Mouse (Mus musculus): ENCODE measurements around the gene Ap1g2. TPM values are rescaled to one million over a fixed set of nuclear protein-coding genes. Genes with fewer than 3 reads are reported as not detected.

Gene Ap1g2
- polyA plus RNA-seq, 1 experiment from 2014 or later: 28.7 TPM

DNA sequence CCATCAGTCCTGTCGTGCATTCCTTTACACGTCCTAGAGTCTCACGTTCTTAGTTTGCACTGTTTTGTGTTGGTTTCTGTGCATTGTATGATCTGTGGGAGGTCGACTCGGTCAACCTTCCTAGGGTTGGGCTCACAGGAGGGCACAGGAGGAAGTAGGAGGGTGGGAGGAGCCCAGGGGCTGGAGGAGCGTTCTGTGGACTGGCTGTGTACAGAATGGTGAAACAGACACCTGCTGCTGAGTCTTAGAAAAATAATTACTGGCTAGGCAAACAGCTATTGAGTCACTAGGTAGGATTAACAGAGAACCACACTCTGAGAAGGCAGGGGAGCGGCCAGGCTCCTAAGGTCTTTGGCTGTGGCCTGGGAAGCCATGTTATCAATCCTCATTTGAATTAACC lies 32.9 kb upstream of the Ap1g2 start:
- ATAC-seq (ENCODE audit: insufficient number of reproducible peaks, insufficient read depth, low FRiP score, low read depth): peak; percentile 77
- 41% methylated on average over 7 of the region's 7 CpGs for WGBS

DNA sequence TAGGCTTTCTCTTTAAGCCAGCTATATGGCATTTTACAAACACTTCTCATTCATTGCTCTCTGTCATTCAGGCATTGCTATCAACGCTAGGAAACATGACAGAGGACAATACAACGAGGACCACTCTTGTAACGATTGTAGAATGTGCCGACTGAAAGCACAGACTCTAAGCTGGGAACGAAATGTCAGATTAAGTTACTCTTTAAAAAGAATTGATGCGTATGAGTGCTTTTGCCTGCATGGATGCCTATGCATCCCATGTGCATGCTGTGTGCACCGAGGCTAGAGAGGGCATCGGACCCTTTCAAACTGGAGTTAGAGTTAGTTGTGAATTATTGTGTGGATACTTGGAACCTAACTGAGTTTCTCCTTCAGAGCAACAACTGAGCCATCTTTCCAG lies 29.3 kb upstream of the Ap1g2 start:
- Histone ChIP-seq H3K36me3 (ENCODE audit: control insufficient read depth, insufficient read depth, low read length) (no peaks in the 10 kb centered on the region), H3K9ac (replicated peaks; ENCODE audit: low read depth, low read length) (no peak overlapping the region), H3K27me3 (ENCODE audit: control insufficient read depth, insufficient read depth, low read length) (no peaks in the 10 kb centered on the region), H3K4me2 (replicated peaks; ENCODE audit: low read depth, low read length) (no peak overlapping the region), H3K4me3 (ENCODE audit: low read depth, low read length) (no peak overlapping the region), H3K9me3 (ENCODE audit: control insufficient read depth, low read depth, low read length) (no peaks in the 10 kb centered on the region), H3K27ac (ENCODE audit: low read length) (no peak overlapping the region), H3K4me1 (ENCODE audit: control insufficient read depth, insufficient read depth, low read length) (no peaks in the 10 kb centered on the region)
- 75% methylated on average over 8 of the region's 8 CpGs for WGBS
- ATAC-seq (ENCODE audit: insufficient number of reproducible peaks, insufficient read depth, low FRiP score, low read depth): no peak

More for the DNA sequence above, 32.9 kb upstream of the Ap1g2 start:
- Histone ChIP-seq H3K4me2 (replicated peaks; ENCODE audit: low read depth, low read length) (no peak overlapping the region), H3K9me3 (ENCODE audit: control insufficient read depth, low read depth, low read length) (no peaks in the 10 kb centered on the region), H3K36me3 (ENCODE audit: control insufficient read depth, insufficient read depth, low read length) (no peaks in the 10 kb centered on the region), H3K27ac (ENCODE audit: low read length) (peak overlapping the region; percentile 63; the same call in 1 of the 2 replicates), H3K27me3 (ENCODE audit: control insufficient read depth, insufficient read depth, low read length) (no peaks in the 10 kb centered on the region), H3K4me1 (ENCODE audit: control insufficient read depth, insufficient read depth, low read length) (no peaks in the 10 kb centered on the region), H3K4me3 (ENCODE audit: low read depth, low read length) (no peak overlapping the region), H3K9ac (replicated peaks; ENCODE audit: low read depth, low read length) (no peak overlapping the region)

DNA sequence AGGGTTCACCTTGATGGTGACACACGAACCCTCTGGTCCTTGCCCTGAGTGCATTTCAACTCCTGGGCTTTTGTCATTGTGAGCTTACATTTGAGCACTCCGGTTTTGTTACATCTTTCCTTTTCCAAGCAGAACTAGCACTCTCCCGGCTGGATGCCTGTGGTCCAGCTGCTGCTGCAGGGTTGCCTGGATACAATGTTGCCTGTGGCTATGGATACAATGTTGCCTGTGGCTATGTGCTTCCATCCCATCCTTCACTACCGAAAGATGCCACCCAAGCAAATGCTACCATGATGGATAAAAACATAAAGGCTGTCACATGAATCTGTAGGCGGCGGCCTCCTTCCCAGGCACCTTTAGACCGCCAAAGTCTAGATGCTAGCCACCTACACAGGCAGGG lies 20.1 kb upstream of the Ap1g2 start:
- H3K4me3 ChIP-seq (ENCODE audit: low read depth, low read length): no peak overlapping the region
- no peak for ATAC-seq (ENCODE audit: insufficient number of reproducible peaks, insufficient read depth, low FRiP score, low read depth)
- H3K9me3 ChIP-seq (ENCODE audit: control insufficient read depth, low read depth, low read length): no peaks in the 10 kb centered on the region
- WGBS: 79% methylated on average over 7 of the region's 7 CpGs
- H3K27ac ChIP-seq (ENCODE audit: low read length): no peak overlapping the region
- H3K4me1 ChIP-seq (ENCODE audit: control insufficient read depth, insufficient read depth, low read length): no peaks in the 10 kb centered on the region; the same call in 1 of the 2 replicates
- no peak overlapping the region for H3K4me2 ChIP-seq (replicated peaks; ENCODE audit: low read depth, low read length)
- H3K9ac ChIP-seq (replicated peaks; ENCODE audit: low read depth, low read length): no peak overlapping the region
- no peaks in the 10 kb centered on the region for H3K36me3 ChIP-seq (ENCODE audit: control insufficient read depth, insufficient read depth, low read length)
- H3K27me3 ChIP-seq (ENCODE audit: control insufficient read depth, insufficient read depth, low read length): no peaks in the 10 kb centered on the region

DNA sequence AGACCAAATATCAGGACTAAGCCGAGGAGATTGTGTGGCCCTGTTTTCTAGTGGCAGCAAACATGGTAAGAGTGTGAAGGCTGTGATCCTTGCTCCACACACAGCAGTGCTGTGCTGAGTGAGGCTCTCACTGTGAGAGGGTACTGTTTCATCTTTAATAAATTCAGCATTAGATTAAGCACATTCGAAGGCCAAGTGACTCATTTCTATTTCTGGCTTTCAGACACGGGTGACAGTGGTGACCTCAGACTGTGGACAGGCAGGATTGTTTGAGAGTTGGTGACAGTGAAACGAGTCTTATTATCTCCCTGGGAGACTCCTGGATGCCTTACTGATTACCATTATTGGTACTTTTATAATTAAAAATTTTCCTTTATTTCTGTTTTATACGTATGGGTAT lies 19.3 kb upstream of the Ap1g2 start:
- Histone ChIP-seq H3K36me3 (ENCODE audit: control insufficient read depth, insufficient read depth, low read length) (no peaks in the 10 kb centered on the region), H3K4me1 (ENCODE audit: control insufficient read depth, insufficient read depth, low read length) (no peaks in the 10 kb centered on the region; the same call in 1 of the 2 replicates), H3K9ac (replicated peaks; ENCODE audit: low read depth, low read length) (no peak overlapping the region), H3K4me3 (ENCODE audit: low read depth, low read length) (no peak overlapping the region), H3K27ac (ENCODE audit: low read length) (no peak overlapping the region), H3K4me2 (replicated peaks; ENCODE audit: low read depth, low read length) (no peak overlapping the region), H3K27me3 (ENCODE audit: control insufficient read depth, insufficient read depth, low read length) (no peaks in the 10 kb centered on the region), H3K9me3 (ENCODE audit: control insufficient read depth, low read depth, low read length) (no peaks in the 10 kb centered on the region)
- no peak for ATAC-seq (ENCODE audit: insufficient number of reproducible peaks, insufficient read depth, low FRiP score, low read depth)
- WGBS: 84% methylated on average over 5 of the region's 5 CpGs

DNA sequence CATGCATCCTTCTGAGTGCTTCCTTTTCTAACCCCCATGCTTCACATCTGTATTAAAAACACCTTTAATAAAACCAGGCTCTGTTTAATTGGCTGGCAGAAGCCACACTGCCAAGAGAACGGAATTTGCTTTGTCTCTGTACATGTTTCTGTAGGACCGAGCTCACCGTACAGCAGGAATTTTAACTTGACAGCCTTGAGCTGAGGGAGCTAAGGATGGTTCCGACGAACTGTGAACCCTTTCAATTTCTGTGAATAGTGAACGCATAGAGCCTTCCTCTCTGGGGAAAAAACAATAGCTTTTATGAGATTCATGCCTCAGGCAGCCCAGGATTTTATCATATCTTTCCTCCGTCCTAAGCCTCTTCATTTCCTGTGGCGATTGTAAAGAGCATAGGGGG lies 16.0 kb upstream of the Ap1g2 start:
- ATAC-seq (ENCODE audit: insufficient number of reproducible peaks, insufficient read depth, low FRiP score, low read depth): no peak
- Histone ChIP-seq H3K9ac (replicated peaks; ENCODE audit: low read depth, low read length) (no peak overlapping the region), H3K4me1 (ENCODE audit: control insufficient read depth, insufficient read depth, low read length) (no peaks in the 10 kb centered on the region; the same call in 1 of the 2 replicates), H3K27me3 (ENCODE audit: control insufficient read depth, insufficient read depth, low read length) (no peaks in the 10 kb centered on the region), H3K4me2 (replicated peaks; ENCODE audit: low read depth, low read length) (peak overlapping the region; percentile 17; the same call in 1 of the 2 replicates), H3K36me3 (ENCODE audit: control insufficient read depth, insufficient read depth, low read length) (no peaks in the 10 kb centered on the region), H3K4me3 (ENCODE audit: low read depth, low read length) (no peak overlapping the region), H3K27ac (ENCODE audit: low read length) (no peak overlapping the region), H3K9me3 (ENCODE audit: control insufficient read depth, low read depth, low read length) (no peaks in the 10 kb centered on the region)
- WGBS: 37% methylated on average over 8 of the region's 8 CpGs

DNA sequence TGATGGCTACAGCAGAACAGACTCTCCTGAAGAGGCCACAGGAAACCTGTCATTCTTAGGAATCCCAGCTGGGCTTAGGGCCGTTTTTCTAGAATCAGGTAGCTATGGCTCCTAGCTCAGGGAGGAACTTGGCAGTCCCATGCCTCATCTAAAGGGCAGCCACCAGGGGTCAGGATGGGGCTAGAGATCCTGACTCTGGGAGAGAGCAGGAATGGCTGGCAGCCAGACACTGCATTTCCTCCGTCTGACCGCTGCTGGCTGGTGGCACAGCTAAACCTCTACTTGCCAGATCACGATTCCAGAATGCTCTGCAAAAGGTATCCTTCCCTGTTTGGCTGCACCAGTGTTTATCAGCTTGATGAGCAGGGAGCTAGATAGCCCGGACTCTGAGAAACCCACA lies 15.6 kb upstream of the Ap1g2 start:
- Histone ChIP-seq H3K36me3 (ENCODE audit: control insufficient read depth, insufficient read depth, low read length) (no peaks in the 10 kb centered on the region), H3K4me3 (ENCODE audit: low read depth, low read length) (no peak overlapping the region), H3K27me3 (ENCODE audit: control insufficient read depth, insufficient read depth, low read length) (no peaks in the 10 kb centered on the region), H3K4me2 (replicated peaks; ENCODE audit: low read depth, low read length) (peak overlapping the region; percentile 17; the same call in 1 of the 2 replicates), H3K27ac (ENCODE audit: low read length) (no peak overlapping the region), H3K4me1 (ENCODE audit: control insufficient read depth, insufficient read depth, low read length) (peaks cover under 1% of the 10 kb centered on the region; the same call in 1 of the 2 replicates), H3K9me3 (ENCODE audit: control insufficient read depth, low read depth, low read length) (no peaks in the 10 kb centered on the region), H3K9ac (replicated peaks; ENCODE audit: low read depth, low read length) (no peak overlapping the region)
- 3% methylated on average over 5 of the region's 5 CpGs for WGBS
- ATAC-seq (ENCODE audit: insufficient number of reproducible peaks, insufficient read depth, low FRiP score, low read depth): peak; percentile 88

DNA sequence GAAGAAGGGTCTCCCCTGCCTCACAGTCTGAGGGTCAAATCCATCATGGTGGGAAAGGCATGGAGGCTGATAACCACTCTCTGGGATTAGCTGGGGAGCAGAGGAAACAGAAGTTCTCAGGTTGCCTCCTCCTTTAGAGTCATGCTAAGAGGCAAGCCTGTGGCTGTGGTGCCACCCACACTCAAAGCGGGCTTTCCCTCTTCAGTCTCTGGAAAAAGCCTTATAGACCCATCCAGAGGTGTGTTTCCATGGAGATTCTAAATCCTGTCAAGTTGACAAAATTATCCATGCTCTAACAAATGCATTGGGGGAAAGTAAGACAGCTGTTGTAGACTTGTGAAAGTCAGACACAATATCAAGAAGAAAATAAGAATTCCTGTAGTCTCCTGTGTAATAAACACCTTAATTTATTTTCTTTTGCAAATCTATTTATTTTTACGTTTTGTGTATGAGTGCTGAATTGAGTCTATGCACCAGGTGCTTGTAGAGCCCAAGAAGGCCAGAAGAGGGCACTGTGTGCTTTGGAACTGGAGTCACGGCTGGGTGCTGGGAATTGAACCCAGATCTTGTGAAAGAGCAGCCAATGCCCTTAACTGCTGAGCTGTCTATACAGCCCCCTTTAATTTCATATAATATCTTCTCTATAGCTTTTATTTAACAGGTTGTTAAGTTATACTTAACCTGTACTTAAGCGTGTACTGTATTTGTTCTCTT lies 13.2 kb upstream of the Ap1g2 start:
- H3K9ac ChIP-seq (replicated peaks; ENCODE audit: low read depth, low read length): no peak overlapping the region
- 71% methylated on average over 4 of the region's 4 CpGs for WGBS
- H3K36me3 ChIP-seq (ENCODE audit: control insufficient read depth, insufficient read depth, low read length): no peaks in the 10 kb centered on the region

DNA sequence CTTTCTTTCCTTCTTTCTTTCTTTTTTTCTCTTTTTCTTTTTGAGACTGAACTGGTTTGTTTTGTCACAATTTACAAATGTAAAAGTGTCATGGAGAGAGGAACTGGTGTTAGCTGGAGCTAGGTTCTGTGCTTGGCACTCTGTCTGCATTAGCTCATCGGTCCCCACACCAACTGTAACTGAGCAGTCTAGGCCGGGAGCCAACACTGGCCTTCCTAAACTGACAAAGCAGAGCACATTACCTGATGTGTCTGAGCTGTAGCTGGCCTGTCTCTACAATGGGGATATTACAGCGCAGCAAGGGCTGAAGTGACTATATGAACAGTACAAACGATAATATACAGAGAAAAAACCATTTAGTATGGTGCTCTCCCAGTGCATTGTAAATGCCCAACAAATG lies 12.5 kb upstream of the Ap1g2 start:
- H3K27me3 ChIP-seq (ENCODE audit: control insufficient read depth, insufficient read depth, low read length): peaks cover 5% of the 10 kb centered on the region
- no peak overlapping the region for H3K4me3 ChIP-seq (ENCODE audit: low read depth, low read length)
- WGBS: 84% methylated on average over 4 of the region's 4 CpGs
- no peak overlapping the region for H3K9ac ChIP-seq (replicated peaks; ENCODE audit: low read depth, low read length)
- H3K4me1 ChIP-seq (ENCODE audit: control insufficient read depth, insufficient read depth, low read length): peaks cover 15% of the 10 kb centered on the region; the same call in 1 of the 2 replicates
- no peak overlapping the region for H3K27ac ChIP-seq (ENCODE audit: low read length)
- no peaks in the 10 kb centered on the region for H3K36me3 ChIP-seq (ENCODE audit: control insufficient read depth, insufficient read depth, low read length)
- no peak overlapping the region for H3K4me2 ChIP-seq (replicated peaks; ENCODE audit: low read depth, low read length)
- no peak for ATAC-seq (ENCODE audit: insufficient number of reproducible peaks, insufficient read depth, low FRiP score, low read depth)
- H3K9me3 ChIP-seq (ENCODE audit: control insufficient read depth, low read depth, low read length): no peaks in the 10 kb centered on the region

More for the DNA sequence above, 13.2 kb upstream of the Ap1g2 start:
- H3K27ac ChIP-seq (ENCODE audit: low read length): no peak overlapping the region
- peaks cover 10% of the 10 kb centered on the region; the same call in 1 of the 2 replicates for H3K4me1 ChIP-seq (ENCODE audit: control insufficient read depth, insufficient read depth, low read length)
- no peak for ATAC-seq (ENCODE audit: insufficient number of reproducible peaks, insufficient read depth, low FRiP score, low read depth)
- H3K27me3 ChIP-seq (ENCODE audit: control insufficient read depth, insufficient read depth, low read length): no peaks in the 10 kb centered on the region
- H3K9me3 ChIP-seq (ENCODE audit: control insufficient read depth, low read depth, low read length): no peaks in the 10 kb centered on the region
- H3K4me2 ChIP-seq (replicated peaks; ENCODE audit: low read depth, low read length): no peak overlapping the region
- no peak overlapping the region for H3K4me3 ChIP-seq (ENCODE audit: low read depth, low read length)
